Comparison of ENCODE assay signal across 15 mouse cellular contexts in genomic region chr15:74052927-74053326, GRCm38 (mm10).
DNase-seq lines count a peak whose midpoint lies in the region; ATAC-seq and TF ChIP-seq lines count a peak whose summit lies in the region.
"Had no signal": no experiment of that assay in that cellular context is flagged by ENCODE, and none has a peak within 500 bp of the region (broad histone marks: within the 10 kb centered on the region; RNA-seq: fewer than 3 reads in every experiment).

No protein-coding gene starts in this region.

- no peak overlapping the region for H3K4me2 ChIP-seq in forebrain, postnatal 0 days (ENCODE audit: low read depth)
- H3K4me2 ChIP-seq in midbrain, embryonic 15.5 days = peak overlapping the region; percentile 30
- no peak overlapping the region for H3K4me2 ChIP-seq in kidney, embryonic 16.5 days (replicated peaks; ENCODE audit: low read depth, low read length)
- H3K4me2 ChIP-seq: limb, embryonic 13.5 days; neural tube, embryonic 13.5 days had no signal

- no peaks in the 10 kb centered on the region for H3K27me3 ChIP-seq in forebrain, postnatal 0 days (ENCODE audit: insufficient read depth, low read length)
- H3K27me3 ChIP-seq in midbrain, embryonic 15.5 days (replicated peaks) = no peaks in the 10 kb centered on the region
- H3K27me3 ChIP-seq in kidney, embryonic 16.5 days (ENCODE audit: insufficient read depth, low read length) = no peaks in the 10 kb centered on the region

- H3K36me3 ChIP-seq in forebrain, postnatal 0 days (ENCODE audit: insufficient read depth) = no peaks in the 10 kb centered on the region
- no peaks in the 10 kb centered on the region for H3K36me3 ChIP-seq in midbrain, embryonic 15.5 days (replicated peaks)
- H3K36me3 ChIP-seq in kidney, embryonic 16.5 days (ENCODE audit: insufficient read depth, low read length) = no peaks in the 10 kb centered on the region
- H3K36me3 ChIP-seq: limb, embryonic 13.5 days; neural tube, embryonic 13.5 days had no signal

- TF ChIP-seq CTCF in brain, embryonic 14.5 days (IDR thresholded peaks at IDR 0.05; ENCODE audit: borderline replicate concordance, extremely low read depth, insufficient read depth, insufficient read length) = no peak
- 0 out of 2 replicates have a peak, but pooled peaks have one; percentile 7 for TF ChIP-seq CTCF in forebrain, postnatal 0 days (IDR thresholded peaks at IDR 0.05; ENCODE audit: low read depth)

- H3K9me3 ChIP-seq in forebrain, postnatal 0 days (ENCODE audit: low read length) = no peaks in the 10 kb centered on the region
- no peaks in the 10 kb centered on the region for H3K9me3 ChIP-seq in midbrain, embryonic 15.5 days
- no peaks in the 10 kb centered on the region for H3K9me3 ChIP-seq in kidney, embryonic 16.5 days (ENCODE audit: low read length)
- H3K9me3 ChIP-seq: limb, embryonic 13.5 days; neural tube, embryonic 13.5 days had no signal

- H3K4me3 ChIP-seq in forebrain, postnatal 0 days (ENCODE audit: low read depth, low read length) = no peak overlapping the region
- H3K4me3 ChIP-seq in midbrain, embryonic 15.5 days = no peak overlapping the region
- no peak overlapping the region for H3K4me3 ChIP-seq in kidney, embryonic 16.5 days (ENCODE audit: low read length)
- H3K4me3 ChIP-seq: limb, embryonic 13.5 days; neural tube, embryonic 13.5 days had no signal

- no peak overlapping the region for H3K9ac ChIP-seq in forebrain, postnatal 0 days
- H3K9ac ChIP-seq in midbrain, embryonic 15.5 days = no peak overlapping the region
- no peak overlapping the region for H3K9ac ChIP-seq in kidney, embryonic 16.5 days (replicated peaks; ENCODE audit: low read length)
- H3K9ac ChIP-seq: limb, embryonic 13.5 days; neural tube, embryonic 13.5 days had no signal

- ATAC-seq in forebrain, postnatal 0 days = peak; percentile 81
- ATAC-seq in midbrain, embryonic 15.5 days (replicated peaks) = peak; percentile 74
- no peak for ATAC-seq in kidney, embryonic 16.5 days (ENCODE audit: low FRiP score, low TSS enrichment)
- ATAC-seq: inflammation-experienced regulatory T-cells, adult 6 months had no signal

- DNase-seq in brain, adult 2 months (ENCODE audit: low read depth, low spot score) = peak; percentile 51
- peak; percentile 88 for DNase-seq in brain, embryonic 14.5 days (ENCODE audit: low read depth)
- DNase-seq in forebrain, postnatal 0 days = peak; percentile 53
- DNase-seq in cerebellum, postnatal 14 days = no peak
- DNase-seq in ovary, postnatal 36 days (ENCODE audit: low spot score) = no peak
- DNase-seq: adrenal gland, postnatal 10 days; cerebellum, adult 9-10 months; gastrocnemius, postnatal 10 days; heart, postnatal 10 days; lung, postnatal 36 days had no signal

- no peaks in the 10 kb centered on the region for H3K4me1 ChIP-seq in forebrain, postnatal 0 days (ENCODE audit: insufficient read depth)
- peaks cover 12% of the 10 kb centered on the region for H3K4me1 ChIP-seq in midbrain, embryonic 15.5 days
- H3K4me1 ChIP-seq in kidney, embryonic 16.5 days (ENCODE audit: insufficient read depth, low read length) = no peaks in the 10 kb centered on the region
- H3K4me1 ChIP-seq: limb, embryonic 13.5 days had no signal

- no peak overlapping the region for H3K27ac ChIP-seq in forebrain, postnatal 0 days (ENCODE audit: low read depth, low read length)
- peak overlapping the region; percentile 63 for H3K27ac ChIP-seq in midbrain, embryonic 15.5 days
- H3K27ac ChIP-seq in kidney, embryonic 16.5 days (ENCODE audit: low read length) = no peak overlapping the region
- H3K27ac ChIP-seq: limb, embryonic 13.5 days; neural tube, embryonic 13.5 days had no signal

- 4% methylated on average over 10 of the region's 10 CpGs for WGBS in forebrain, postnatal 0 days
- 3% methylated on average over 10 of the region's 10 CpGs for WGBS in midbrain, embryonic 15.5 days
- WGBS in kidney, embryonic 16.5 days = 18% methylated on average over 10 of the region's 10 CpGs

- TF ChIP-seq POLR2A in brain, embryonic 14.5 days (IDR thresholded peaks at IDR 0.05; ENCODE audit: borderline replicate concordance, extremely low read depth, insufficient read depth, insufficient read length, poor library complexity, severe bottlenecking) = no peak

Comparison
In these comparisons a context has a peak if more than half of its experiments do, and no peak if none do; other contexts are left out.
1. DNase-seq: peak in brain, adult 2 months (single experiment), brain, embryonic 14.5 days (single experiment) and forebrain, postnatal 0 days (single experiment); none in cerebellum, postnatal 14 days (0 of 2) and ovary, postnatal 36 days (single experiment).